Mouse (Mus musculus): ENCODE measurements around the gene Peak1.
A peak's percentile ranks its signal among the peaks of the same experiment; 100 is the strongest.
"Not testable (repeated sequence)": the region's sequence is repeated elsewhere in the genome, so short reads cannot be mapped to it uniquely, and the experiment has no call there.

Gene Peak1

GRCm38 (mm10) chr9:56417948-56418737, at the start of gene Peak1, which contains the start of gene Hmg20a:
Gene Peak1, minus strand, starts transcription at chr9:56418067.
Gene Hmg20a, plus strand, starts transcription at chr9:56418609.
- peak; percentile 100 for DNase-seq (ENCODE audit: low spot score in 2 of 2)

DNA sequence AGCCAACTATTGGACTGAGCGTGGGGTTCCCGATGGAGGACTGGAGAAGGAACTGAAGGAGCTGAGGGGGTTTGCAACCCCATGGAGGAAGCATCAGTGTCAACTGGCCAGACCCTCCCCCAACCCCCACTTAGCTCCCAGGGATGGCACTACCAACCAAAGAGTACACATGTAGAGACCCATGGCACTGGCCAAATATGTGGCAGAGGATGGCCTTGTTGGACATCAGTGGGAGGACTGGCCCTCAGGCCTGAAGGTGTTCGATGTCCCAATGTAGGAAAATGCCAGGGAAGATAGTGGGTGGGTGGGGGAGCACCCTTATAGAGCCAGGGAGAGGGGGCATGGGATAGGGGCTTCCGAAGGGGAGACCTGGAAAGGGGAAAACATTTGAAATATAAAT, 48.4 kb upstream of the Peak1 start:
- no peak for DNase-seq (ENCODE audit: low spot score in 2 of 2)

DNA sequence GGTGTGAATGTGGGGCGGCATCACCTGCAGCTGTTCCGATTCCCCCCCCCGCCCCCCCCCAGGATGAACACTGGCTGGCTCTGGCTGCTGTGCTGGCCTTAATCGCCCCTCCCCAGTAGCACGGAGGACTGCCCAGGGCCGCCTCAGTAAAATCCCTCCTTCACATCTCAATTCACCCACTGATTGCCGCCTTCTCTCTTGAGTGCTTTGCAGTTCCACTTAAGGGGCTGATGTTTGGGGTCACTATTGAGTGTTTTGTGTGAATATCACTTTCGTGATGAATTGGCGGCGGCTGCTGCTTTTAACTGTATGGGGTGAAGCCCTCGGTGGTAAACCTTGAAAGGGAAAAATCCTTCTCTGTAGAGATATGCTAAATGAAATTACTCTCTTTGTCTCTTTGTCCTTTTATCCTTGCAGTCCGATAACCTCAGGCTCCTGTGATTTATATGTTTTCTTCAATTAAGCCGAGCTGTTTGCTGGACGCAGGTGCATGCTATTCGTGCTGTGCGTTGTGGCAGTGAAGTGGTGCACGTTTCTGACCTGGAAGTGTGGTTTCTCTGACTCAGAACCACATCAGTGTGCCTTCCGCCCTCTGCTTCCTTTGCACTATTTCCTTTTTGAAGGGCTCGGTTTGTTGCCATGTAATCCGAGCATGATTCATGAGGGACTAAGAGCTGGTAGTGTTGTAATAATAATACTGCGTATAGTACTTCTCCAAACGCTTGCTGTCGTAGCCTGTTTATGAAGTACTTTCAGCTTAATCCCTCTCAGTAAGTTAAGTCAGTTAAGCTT, 47.2 kb upstream of the Peak1 start:
- peak; percentile 39 to 58 for DNase-seq (ENCODE audit: low spot score in 2 of 2)

- peak in 1 of 2 experiments; percentile 13 for DNase-seq (ENCODE audit: low spot score in 2 of 2)
Observed at GRCm38 (mm10) chr9:56463686-56464515, 46.0 kb upstream of the Peak1 start.

GRCm38 (mm10) chr9:56463046-56463445, 45.2 kb upstream of the Peak1 start:
- no peak for DNase-seq (ENCODE audit: low spot score in 2 of 2)

GRCm38 (mm10) chr9:56462606-56463005, 44.7 kb upstream of the Peak1 start:
- DNase-seq (ENCODE audit: low spot score in 2 of 2) = no peak

GRCm38 (mm10) chr9:56460987-56461386, 43.1 kb upstream of the Peak1 start:
- DNase-seq (ENCODE audit: low spot score in 2 of 2) = no peak

DNA sequence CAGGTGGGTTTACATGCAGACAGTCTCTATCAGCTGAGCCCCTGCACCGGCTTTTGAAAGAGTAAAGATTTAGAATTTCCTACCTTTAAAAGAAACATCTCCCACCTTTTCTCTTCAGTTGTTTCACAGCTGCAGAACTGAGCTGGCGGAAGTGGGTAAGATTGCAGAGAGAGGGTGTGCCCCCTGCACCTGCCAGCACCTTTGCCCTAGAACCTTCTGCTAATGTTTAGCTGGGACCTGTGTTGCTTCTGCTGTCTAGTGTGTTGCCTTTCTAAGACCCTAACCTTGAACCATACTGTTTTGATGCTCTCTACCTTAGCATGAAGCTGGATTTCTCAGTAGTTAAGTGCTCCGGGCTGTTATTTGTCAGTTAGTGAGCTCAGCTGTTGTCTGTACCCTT, 38.6 kb upstream of the Peak1 start:
- DNase-seq (ENCODE audit: low spot score in 2 of 2) = no peak

- DNase-seq (ENCODE audit: low spot score in 2 of 2) = no peak
Observed at GRCm38 (mm10) chr9:56453038-56453815, 35.4 kb upstream of the Peak1 start.

DNA sequence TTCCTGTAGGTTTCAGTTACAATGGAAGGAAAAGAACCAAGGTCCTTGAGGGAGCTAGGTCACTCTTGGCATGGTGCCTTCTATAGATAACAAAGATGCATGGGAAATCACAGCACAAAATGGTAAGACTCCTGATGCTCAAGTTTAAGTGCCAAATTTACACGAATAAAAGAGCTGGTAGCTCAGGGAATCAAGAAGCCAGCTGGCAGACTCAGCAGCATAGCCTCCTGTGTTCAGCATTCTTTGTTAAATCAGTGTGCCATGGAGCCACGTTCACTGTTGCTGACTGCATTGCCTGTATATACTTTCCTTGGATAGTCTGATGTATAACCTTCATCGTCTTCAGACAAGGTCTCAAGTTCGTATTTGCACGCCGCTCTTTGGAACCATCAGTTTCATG, 33.7 kb upstream of the Peak1 start:
- no peak for DNase-seq (ENCODE audit: low spot score in 2 of 2)

GRCm38 (mm10) chr9:56439699-56440098, 21.8 kb upstream of the Peak1 start:
- DNase-seq (ENCODE audit: low spot score in 2 of 2) = no peak

DNA sequence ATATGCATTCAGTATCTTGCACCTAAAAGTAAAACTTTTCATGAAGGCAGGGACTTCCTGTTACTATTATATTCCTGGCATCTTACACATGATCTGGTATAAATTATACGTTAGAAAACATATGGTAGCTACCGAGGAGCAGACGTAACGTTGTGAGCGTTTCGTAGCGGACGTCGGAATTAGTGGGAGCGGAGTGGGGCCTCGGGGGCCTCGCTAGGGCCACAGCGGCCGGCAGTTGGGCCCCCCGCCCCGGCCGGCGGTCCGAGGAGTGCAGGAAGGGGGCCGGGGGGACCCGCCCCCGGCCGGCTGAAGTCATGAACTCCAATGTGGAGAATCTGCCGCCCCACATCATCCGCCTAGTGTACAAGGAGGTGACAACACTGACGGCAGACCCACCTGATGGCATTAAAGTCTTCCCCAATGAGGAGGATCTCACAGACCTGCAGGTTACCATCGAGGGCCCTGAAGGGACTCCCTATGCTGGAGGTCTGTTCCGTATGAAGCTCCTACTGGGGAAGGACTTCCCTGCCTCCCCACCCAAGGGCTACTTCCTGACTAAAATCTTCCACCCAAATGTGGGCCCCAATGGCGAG, 19.5 kb upstream of the Peak1 start:
- DNase-seq (ENCODE audit: low spot score in 2 of 2) = not testable (repeated sequence)

- DNase-seq (ENCODE audit: low spot score in 2 of 2) = no peak
Observed at GRCm38 (mm10) chr9:56435821-56436526, 18.1 kb upstream of the Peak1 start.

GRCm38 (mm10) chr9:56424861-56425260, 7.0 kb upstream of the Peak1 start:
- DNase-seq (ENCODE audit: low spot score in 2 of 2) = no peak

- DNase-seq (ENCODE audit: low spot score in 2 of 2) = no peak
Observed at GRCm38 (mm10) chr9:56421991-56422390, 4.1 kb upstream of the Peak1 start.

- no peak for DNase-seq (ENCODE audit: low spot score in 2 of 2)
Observed at GRCm38 (mm10) chr9:56420892-56421601, 3.2 kb upstream of the Peak1 start.

- DNase-seq (ENCODE audit: low spot score in 2 of 2) = no peak
Observed at GRCm38 (mm10) chr9:56420236-56420635, 2.4 kb upstream of the Peak1 start.

DNA sequence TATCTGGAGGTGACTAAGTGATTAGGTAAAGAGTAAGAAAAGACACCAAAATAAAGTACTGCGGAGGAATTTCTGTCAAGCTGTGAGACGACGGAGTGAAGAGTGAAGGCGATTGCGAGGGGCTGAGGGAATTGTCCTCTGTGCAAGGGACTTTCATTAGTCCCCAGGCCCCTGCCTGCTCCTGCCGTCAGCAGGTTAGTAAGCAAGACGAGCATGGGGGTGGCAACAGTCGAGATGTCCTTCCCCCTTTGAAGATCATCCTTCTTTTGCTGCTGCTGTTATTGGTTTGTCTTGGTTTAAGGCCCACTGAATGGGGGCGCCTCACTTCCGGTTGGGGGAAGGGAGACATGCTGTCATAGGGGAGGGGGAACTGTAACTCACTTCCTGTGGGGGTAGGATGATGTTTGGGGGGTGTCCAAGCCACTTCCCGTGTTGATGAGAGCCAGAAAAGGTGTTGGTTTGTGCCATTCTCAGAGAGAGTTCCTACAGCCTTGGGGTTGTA, 922 bp upstream of the Peak1 start:
- peak; percentile 44 to 49 for DNase-seq (ENCODE audit: low spot score in 2 of 2)

DNA sequence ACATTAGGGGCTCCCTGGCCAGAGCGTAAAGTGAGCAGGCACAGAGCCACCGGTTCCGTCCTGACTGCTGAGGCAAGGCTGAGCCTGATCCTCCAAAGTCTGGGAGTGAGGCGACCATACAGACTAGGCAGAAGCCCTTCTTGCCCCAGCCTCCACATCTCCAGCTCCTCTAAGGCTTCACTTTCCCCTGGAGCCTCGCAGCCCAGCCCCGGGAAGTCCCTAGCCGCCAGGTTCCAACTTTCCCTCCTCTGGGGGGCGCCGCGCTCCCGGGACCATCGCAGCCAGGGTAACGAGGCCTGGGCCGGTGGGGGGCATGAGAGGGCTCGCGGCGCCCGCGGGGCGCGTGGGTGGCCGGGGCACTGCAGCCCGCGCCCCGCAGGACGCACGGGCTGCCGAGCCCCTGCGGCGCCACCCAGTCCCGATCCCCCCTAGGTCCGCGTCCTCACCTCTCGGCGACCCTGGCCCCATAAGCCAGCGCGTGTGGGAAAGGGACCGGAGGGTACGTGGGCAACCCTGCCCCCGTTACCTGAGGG, 386 bp downstream of the Peak1 start:
- peak; percentile 74 to 78 for DNase-seq (ENCODE audit: low spot score in 2 of 2)
